Mouse (Mus musculus): Measurements from ENCODE around the gene Adk.

DNA sequence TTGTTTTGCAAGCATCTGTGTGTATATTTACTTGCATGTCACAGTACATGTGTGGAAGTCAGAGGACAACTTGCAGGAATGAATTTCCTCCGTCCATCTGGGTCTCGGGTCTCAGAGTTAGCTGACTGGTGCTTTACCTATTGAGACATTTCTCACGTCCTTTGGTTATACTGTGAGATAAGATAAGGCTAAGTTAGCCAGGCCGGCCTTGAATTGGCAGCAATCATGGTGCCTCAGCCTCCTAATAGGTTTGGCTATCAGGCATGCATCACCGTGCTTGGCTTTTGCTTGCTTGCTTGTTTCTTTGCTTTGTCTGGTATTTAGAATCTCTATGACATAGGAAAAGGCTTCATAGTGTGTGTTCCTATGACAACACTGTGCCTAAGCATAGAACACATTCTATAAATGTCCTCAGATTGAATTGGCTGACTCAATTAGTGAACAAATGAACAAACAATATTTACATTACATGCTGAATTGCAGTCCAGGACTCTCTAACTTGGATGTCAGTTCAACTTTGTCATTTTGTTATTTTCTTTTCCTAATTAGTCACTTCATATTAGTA, 169.3 kb downstream of the Adk start:
- TF ChIP-seq POLR2A (IDR thresholded peaks at IDR 0.05; ENCODE audit: borderline replicate concordance, low read depth, low read length) (no peak), CTCF (IDR thresholded peaks at IDR 0.05; ENCODE audit: low read depth, low read length) (no peak)

Data from bone marrow macrophage, adult 2 months (primary cell).